Mouse (Mus musculus) CD4-positive, CD25-positive, alpha-beta regulatory T cell, adult 9 weeks (primary cell): ENCODE measurements around the gene Cyp26a1. TPM values are rescaled to one million over a fixed set of nuclear protein-coding genes. Genes with fewer than 3 reads are reported as not detected.

Experiments
- polyA plus RNA-seq: library from polyadenylated mRNA; unstranded; fragments of 100-300 nt; shearing (Covaris generic); gene quantifications from one replicate; pipeline ENCODE4 v1.2.1, GENCODE M21; 2017

Gene Cyp26a1
- polyA plus RNA-seq, result not detected

DNA sequence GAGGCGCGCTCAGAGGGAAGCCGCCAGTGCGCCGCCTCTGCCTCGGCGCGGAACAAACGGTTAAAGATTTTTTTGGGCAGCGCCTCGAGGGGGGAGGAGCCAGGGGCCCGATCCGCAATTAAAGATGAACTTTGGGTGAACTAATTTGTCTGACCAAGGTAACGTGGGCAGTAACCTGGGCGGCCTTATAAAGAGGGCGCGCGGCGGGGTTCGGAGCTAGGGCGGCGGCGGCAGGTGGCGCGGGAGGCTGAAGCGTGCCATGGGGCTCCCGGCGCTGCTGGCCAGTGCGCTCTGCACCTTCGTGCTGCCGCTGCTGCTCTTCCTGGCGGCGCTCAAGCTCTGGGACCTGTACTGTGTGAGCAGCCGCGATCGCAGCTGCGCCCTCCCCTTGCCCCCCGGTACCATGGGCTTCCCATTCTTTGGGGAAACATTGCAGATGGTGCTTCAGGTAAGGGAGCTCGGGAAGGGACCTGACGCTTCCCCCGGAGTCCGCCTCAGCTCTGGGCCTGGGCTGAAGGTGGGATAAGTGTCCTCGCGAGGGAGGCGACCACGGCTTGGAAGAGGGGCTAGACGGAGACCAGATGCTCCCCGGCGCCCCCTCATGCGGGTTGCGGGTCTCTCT, at the start of gene Cyp26a1:
Gene Cyp26a1, plus strand, starts transcription at position 148 of the 622 bp plus-strand sequence.

DNA sequence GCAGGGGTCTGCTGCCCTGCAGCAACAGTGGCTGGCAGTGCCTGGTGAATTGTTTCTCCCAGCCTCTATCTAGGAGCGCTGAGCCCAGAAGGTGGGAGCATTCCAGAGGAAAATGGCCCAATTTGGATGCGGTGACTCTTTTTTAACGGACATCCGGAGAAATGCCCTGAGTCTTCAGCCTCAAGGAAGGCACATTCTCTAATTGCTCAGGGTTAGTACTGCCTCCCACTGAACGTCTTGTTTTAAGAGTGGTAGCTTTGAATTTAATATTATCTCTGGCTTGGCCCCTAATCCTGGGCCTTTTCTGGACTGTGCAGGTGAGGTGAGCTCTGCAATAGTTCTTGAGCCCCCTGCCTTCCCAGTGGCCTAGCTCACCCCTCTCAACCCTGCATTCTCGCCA, 12.3 kb upstream of the Cyp26a1 start, which contains the start of gene Cyp26c1:
Gene Cyp26c1, plus strand, starts transcription at position 301 of the 400 bp plus-strand sequence.

Other genes starting within 250 kb of the Cyp26a1 start
- 44.2 TPM for gene Exoc6, start 147.4 kb upstream of the Cyp26a1 start, polyA plus RNA-seq
- not detected for gene Cyp26c1, start 12.2 kb upstream of the Cyp26a1 start, polyA plus RNA-seq